Mouse (Mus musculus) cortical plate, adult 2 months (tissue): ENCODE measurements around the gene Sorbs1.

Experiments
- CTCF ChIP-seq: fragments of 200-500 bp; IDR thresholded peaks from 2 replicates; pipeline ENCODE4 v1.5.1; 2011; ENCODE audit warnings: mild to moderate bottlenecking, control low read depth, low read length; ENCODE audit not compliant: insufficient read depth; ENCODE audit errors: extremely low read depth
- POLR2A ChIP-seq: fragments of 200-500 bp; IDR thresholded peaks from 2 replicates; pipeline ENCODE4 v1.6.1; 2011; ENCODE audit warnings: mild to moderate bottlenecking, low read length, control low read depth; ENCODE audit not compliant: insufficient read depth; ENCODE audit errors: extremely low read depth

DNA sequence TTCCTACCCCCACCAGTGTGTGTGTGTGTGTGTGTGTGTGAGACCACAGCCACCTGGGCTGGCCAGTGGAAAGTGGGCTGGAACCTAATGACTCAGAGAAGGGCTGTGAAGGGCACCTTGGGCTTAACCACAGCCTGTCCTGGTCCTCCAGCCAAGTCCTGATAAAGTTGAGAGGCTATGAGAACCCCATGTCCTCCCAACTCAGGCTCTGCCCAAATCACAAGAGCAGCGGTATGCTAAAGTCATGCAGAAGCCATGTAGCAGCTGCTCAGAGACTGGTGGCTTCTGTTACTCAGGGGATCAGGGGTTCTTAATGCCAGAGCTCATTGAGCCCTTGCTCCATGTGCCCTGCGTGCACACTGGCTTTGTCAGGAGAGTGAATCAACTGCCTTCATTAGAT, 145.1 kb downstream of the Sorbs1 start:
- TF ChIP-seq CTCF (no peak), POLR2A (no peak)
